Mouse (Mus musculus) cerebellum, adult 2 months (tissue): ENCODE data around the gene Sept14. TPM values are rescaled to one million over a fixed set of nuclear protein-coding genes. Genes with fewer than 3 reads are reported as not detected.

Experiments used
- DNase-seq, 2 experiments: peaks; one replicate each; pipeline ENCODE4 v3.0.0; 2021
- H3K27ac ChIP-seq: fragments of 200-500 bp; 2 replicates; pipeline ENCODE4 v1.5.1; 2012; ENCODE audit warnings: low read length, control low read depth, inconsistent platforms; ENCODE audit not compliant: insufficient read depth
- H3K27me3 ChIP-seq: fragments of 200-500 bp; 2 replicates; pipeline ENCODE4 v1.6.1; 2012; ENCODE audit warnings: inconsistent platforms, mild to moderate bottlenecking, low read length, moderate library complexity; ENCODE audit not compliant: control insufficient read depth, insufficient read depth
- H3K4me1 ChIP-seq: fragments of 200-500 bp; 2 replicates; pipeline ENCODE4 v1.6.1; 2011; ENCODE audit warnings: low read length; ENCODE audit not compliant: control insufficient read depth, insufficient read depth
- H3K4me3 ChIP-seq: fragments of 200-500 bp; replicated peaks from 2 replicates; pipeline ENCODE3; 2011; ENCODE audit warnings: mild to moderate bottlenecking, low read depth, low read length, control low read depth; ENCODE audit not compliant: insufficient read depth
- CTCF ChIP-seq: fragments of 200-500 bp; IDR thresholded peaks from 2 replicates; pipeline ENCODE4 v1.5.1; 2011; ENCODE audit warnings: low read depth, mild to moderate bottlenecking, control low read depth, low read length, moderate library complexity, borderline replicate concordance; ENCODE audit not compliant: insufficient read depth
- POLR2A ChIP-seq: fragments of 200-500 bp; IDR thresholded peaks from 2 replicates; pipeline ENCODE4 v1.6.1; 2011; ENCODE audit warnings: low read length, control low read depth, borderline replicate concordance; ENCODE audit not compliant: insufficient read depth
- WGBS: fragments of 180-500 bp; shearing (Covaris S2); methylation state at CpG from one replicate; pipeline ENCODE4 v1.1.7; 2018; 5-methylcytosine and 5-hydroxymethylcytosine counted together
- polyA plus RNA-seq: library from polyadenylated mRNA; depleted of rRNA; stranded (reverse); fragments of >200 nt; gene quantifications from 2 replicates; pipeline ENCODE4 v1.2.3, GENCODE M21; 2012; rRNA removed

Gene Sept14
- polyA plus RNA-seq, 1 experiment = not detected

GRCm38 (mm10) chr5:129666271-129666909, 41.9 kb downstream of the Sept14 start:
- H3K27ac ChIP-seq = no peak overlapping the region; the same call in 1 of the 2 replicates
- no peaks in the 10 kb centered on the region for H3K27me3 ChIP-seq
- 94% methylated on average over 10 of the region's 10 CpGs for WGBS
- no peaks in the 10 kb centered on the region for H3K4me1 ChIP-seq
- H3K4me3 ChIP-seq = no peak overlapping the region
- TF ChIP-seq CTCF = no peak
- TF ChIP-seq POLR2A = no peak
- DNase-seq = no peak

- 87% methylated on average over 5 of the region's 5 CpGs for WGBS
- no peak for DNase-seq
- Histone ChIP-seq H3K27ac (no peak overlapping the region), H3K4me3 (no peak overlapping the region), H3K27me3 (no peaks in the 10 kb centered on the region), H3K4me1 (no peaks in the 10 kb centered on the region)
- no peak for TF ChIP-seq CTCF
- no peak for TF ChIP-seq POLR2A
Measured at GRCm38 (mm10) chr5:129664090-129664489, 44.2 kb downstream of the Sept14 start.

GRCm38 (mm10) chr5:129657931-129658330, 50.4 kb downstream of the Sept14 start:
- no peak for DNase-seq
- no peaks in the 10 kb centered on the region for H3K4me1 ChIP-seq
- H3K4me3 ChIP-seq = no peak overlapping the region
- no peaks in the 10 kb centered on the region for H3K27me3 ChIP-seq
- H3K27ac ChIP-seq = no peak overlapping the region
- TF ChIP-seq CTCF (no peak), POLR2A (no peak)
- WGBS = 90% methylated on average over 15 of the region's 15 CpGs

- Histone ChIP-seq H3K4me3 (no peak overlapping the region), H3K4me1 (no peaks in the 10 kb centered on the region), H3K27me3 (no peaks in the 10 kb centered on the region), H3K27ac (no peak overlapping the region)
- TF ChIP-seq POLR2A (no peak), CTCF (no peak)
- no peak for DNase-seq
- WGBS = 97% methylated on average over 10 of the region's 10 CpGs
Measured at GRCm38 (mm10) chr5:129657016-129657415, 51.3 kb downstream of the Sept14 start.

- H3K27ac ChIP-seq = no peak overlapping the region
- H3K4me1 ChIP-seq = no peaks in the 10 kb centered on the region
- no peak for DNase-seq
- TF ChIP-seq CTCF (no peak), POLR2A (no peak)
- WGBS = 73% methylated on average over 5 of the region's 5 CpGs
- H3K27me3 ChIP-seq = no peaks in the 10 kb centered on the region
- H3K4me3 ChIP-seq = no peak overlapping the region
Measured at GRCm38 (mm10) chr5:129650858-129651257, 57.5 kb downstream of the Sept14 start.

Other genes starting within 250 kb of the Sept14 start
- gene Sfswap, start 207.3 kb downstream of the Sept14 start, polyA plus RNA-seq = 191 and 194 TPM in 2 replicates
- 22.8 and 25.2 TPM in 2 replicates for gene Mmp17, start 124.3 kb downstream of the Sept14 start, polyA plus RNA-seq
- gene Zfp11, start 38.4 kb downstream of the Sept14 start, polyA plus RNA-seq = 5.0 and 5.5 TPM in 2 replicates
- gene Mrps17, start 7.0 kb upstream of the Sept14 start, polyA plus RNA-seq = 90.6 and 97.4 TPM in 2 replicates
- 137 and 157 TPM in 2 replicates for gene Nipsnap2, start 16.6 kb upstream of the Sept14 start, polyA plus RNA-seq
- 23.4 and 27.3 TPM in 2 replicates for gene Psph, start 78.9 kb upstream of the Sept14 start, polyA plus RNA-seq
- 16.2 and 17.3 TPM in 2 replicates for gene Sumf2, start 138.5 kb upstream of the Sept14 start, polyA plus RNA-seq
- gene Chchd2, start 179.0 kb upstream of the Sept14 start, polyA plus RNA-seq = 797 and 866 TPM in 2 replicates
- gene Zbed5, start 187.2 kb upstream of the Sept14 start, polyA plus RNA-seq = 3.3 and 3.9 TPM in 2 replicates
- 30.5 and 34.8 TPM in 2 replicates for gene Phkg1, start 190.0 kb upstream of the Sept14 start, polyA plus RNA-seq
- 3.4 and 3.9 TPM in 2 replicates for gene Nupr1l, start 200.0 kb upstream of the Sept14 start, polyA plus RNA-seq
- 29.4 and 32.4 TPM in 2 replicates for gene Vkorc1l1, start 233.5 kb upstream of the Sept14 start, polyA plus RNA-seq